Mouse (Mus musculus) heart, adult 2 months (tissue): ENCODE data around the gene Fam83b.

Source experiments
- CTCF ChIP-seq: fragments of 200-600 bp; IDR thresholded peaks from 2 replicates; pipeline ENCODE4 v1.8.1; 2022; ENCODE audit warnings: antibody characterized with exemption, mild to moderate bottlenecking, moderate library complexity
- POLR2A ChIP-seq: fragments of 200-500 bp; IDR thresholded peaks from 2 replicates; pipeline ENCODE4 v1.6.1; 2011; ENCODE audit warnings: mild to moderate bottlenecking, low read depth, low read length, control low read depth; ENCODE audit not compliant: insufficient read depth

GRCm38 (mm10) chr9:76566515-76567280 is at the start of gene Fam83b:
- TF ChIP-seq CTCF: no peak
- no peak for TF ChIP-seq POLR2A
